Mouse (Mus musculus) frontal cortex, postnatal 10 days (tissue): Measurements from ENCODE around the gene Olfr746.

ENCODE experiments used
- DNase-seq, 2 experiments: peaks; one replicate each; pipeline ENCODE4 v3.0.0; 2022; ENCODE audit warnings: low spot score in 2 of 2, mixed read lengths in 1 of 2

Olfr746 gene

GRCm38 (mm10) chr14:50646783-50647182 is at the start of gene Olfr746:
Gene Olfr746 (plus strand): TSS chr14:50647083.
- DNase-seq = no peak

GRCm38 (mm10) chr14:50614579-50614978 is 32.3 kb upstream of the Olfr746 start, which contains the start of gene Olfr744:
Gene Olfr744 (plus strand): TSS chr14:50614879.
- no peak for DNase-seq

- DNase-seq = no peak
Observed at GRCm38 (mm10) chr14:50639088-50639487, 7.8 kb upstream of the Olfr746 start, which contains the start of gene Olfr745. Gene Olfr745 (plus strand): TSS chr14:50639388.

- DNase-seq = no peak
Observed at GRCm38 (mm10) chr14:50693106-50693505, 46.2 kb downstream of the Olfr746 start, which contains the start of gene Olfr747. Gene Olfr747 (minus strand): TSS chr14:50693206.
